Mouse (Mus musculus) lung, embryonic 14.5 days (tissue): ENCODE results near the gene Sacs. TPM values are rescaled to one million over a fixed set of nuclear protein-coding genes. Genes with fewer than 3 reads are reported as not detected.

Experiments used
- ATAC-seq: fragments of 200-750 bp; cut with Nextera tagmentation; 2 replicates; pipeline ENCODE4 v1.8.0; 2017; ENCODE audit warnings: mild to moderate bottlenecking, moderate TSS enrichment, moderate library complexity; ENCODE audit not compliant: insufficient read depth
- DNase-seq: peaks from one replicate; pipeline ENCODE4 v3.0.0-alpha.2; 2015
- H3K27ac ChIP-seq: fragments of 300-500 bp; sonication (generic); 2 replicates; pipeline ENCODE4 v1.5.1; 2014; ENCODE audit warnings: low read depth, mild to moderate bottlenecking, moderate library complexity
- H3K27me3 ChIP-seq: fragments of 300-500 bp; sonication (generic); 2 replicates; pipeline ENCODE4 v1.6.1; 2014; ENCODE audit warnings: low read length, control low read depth; ENCODE audit not compliant: insufficient read depth
- H3K36me3 ChIP-seq: fragments of 300-500 bp; sonication (generic); 2 replicates; pipeline ENCODE4 v1.6.1; 2014; ENCODE audit warnings: control low read depth; ENCODE audit not compliant: insufficient read depth
- H3K4me1 ChIP-seq: fragments of 300-500 bp; sonication (generic); 2 replicates; pipeline ENCODE4 v1.6.1; 2014; ENCODE audit warnings: antibody characterized with exemption, control low read depth; ENCODE audit not compliant: insufficient read depth
- H3K4me2 ChIP-seq: fragments of 300-500 bp; sonication (generic); 2 replicates; pipeline ENCODE4 v1.6.1; 2014; ENCODE audit warnings: mild to moderate bottlenecking
- H3K4me3 ChIP-seq: fragments of 300-500 bp; sonication (generic); 2 replicates; pipeline ENCODE4 v1.5.1; 2014; ENCODE audit warnings: low read depth, low read length
- H3K9ac ChIP-seq: fragments of 300-500 bp; sonication (generic); 2 replicates; pipeline ENCODE4 v1.6.1; 2014
- H3K9me3 ChIP-seq: fragments of 300-500 bp; sonication (generic); 2 replicates; pipeline ENCODE4 v1.6.1; 2016; ENCODE audit warnings: low read depth, low read length, control low read depth
- CTCF ChIP-seq: IDR thresholded peaks from 2 replicates; pipeline ENCODE4 v1.5.1; 2016; ENCODE audit warnings: antibody characterized with exemption, low read depth
- WGBS: fragments of 180-500 bp; shearing (Covaris S2); extraction: QIAGEN DNeasy Blood & Tissue Kit; methylation state at CpG from one replicate; pipeline ENCODE4 v1.1.7; 2014; 5-methylcytosine and 5-hydroxymethylcytosine counted together
- polyA plus RNA-seq: library from polyadenylated mRNA; unstranded; fragments of >200 nt; fragmentation: Nextera tagmentation; extraction: Ambion mirVana; gene quantifications from 2 replicates; pipeline ENCODE4 v1.2.1, GENCODE M21; 2014

Gene Sacs
- polyA plus RNA-seq, 1 experiment from 2014 or later, result 3.6 TPM

GRCm38 (mm10) chr14:61173229-61173628, 35.0 kb downstream of the Sacs start:
- under 1% methylated on average over 37 of the region's 37 CpGs for WGBS
- ATAC-seq (peak; percentile 32), DNase-seq (peak; percentile 77)
- TF ChIP-seq CTCF, result peak; percentile 39; the same call in 1 of the 2 replicates
- H3K4me1 ChIP-seq, result peaks cover 3% of the 10 kb centered on the region; the same call in 1 of the 2 replicates
- H3K9me3 ChIP-seq, result no peaks in the 10 kb centered on the region
- peak overlapping the region; percentile 88 for H3K27ac ChIP-seq
- H3K27me3 ChIP-seq, result 0 out of 2 replicates have a peak, but pooled peaks cover 3% of the 10 kb centered on the region
- H3K4me2 ChIP-seq, result peak overlapping the region; percentile 79
- H3K4me3 ChIP-seq, result peak overlapping the region; percentile 79
- H3K36me3 ChIP-seq, result no peaks in the 10 kb centered on the region
- H3K9ac ChIP-seq, result peak overlapping the region; percentile 70

- no peak overlapping the region for H3K9ac ChIP-seq
- no peaks in the 10 kb centered on the region for H3K4me1 ChIP-seq
- H3K9me3 ChIP-seq, result no peaks in the 10 kb centered on the region
- peaks cover 23% of the 10 kb centered on the region; the same call in 1 of the 2 replicates for H3K36me3 ChIP-seq
- H3K4me3 ChIP-seq, result no peak overlapping the region
- peak; percentile 16 for DNase-seq
- no peak overlapping the region for H3K4me2 ChIP-seq
- WGBS, result 76% methylated on average over 7 of the region's 7 CpGs
- H3K27ac ChIP-seq, result no peak overlapping the region
- no peak for TF ChIP-seq CTCF
- ATAC-seq, result no peak
- no peaks in the 10 kb centered on the region for H3K27me3 ChIP-seq
Observed at GRCm38 (mm10) chr14:61191904-61192303, 53.6 kb downstream of the Sacs start.

- Histone ChIP-seq H3K9me3 (no peaks in the 10 kb centered on the region), H3K27me3 (no peaks in the 10 kb centered on the region), H3K27ac (no peak overlapping the region), H3K36me3 (peaks cover 23% of the 10 kb centered on the region; the same call in 1 of the 2 replicates), H3K4me3 (no peak overlapping the region), H3K9ac (no peak overlapping the region), H3K4me2 (no peak overlapping the region), H3K4me1 (no peaks in the 10 kb centered on the region)
- ATAC-seq (no peak), DNase-seq (no peak)
- TF ChIP-seq CTCF, result no peak
- WGBS, result 53% methylated on average over 10 of the region's 10 CpGs
Observed at GRCm38 (mm10) chr14:61192326-61192725, 54.1 kb downstream of the Sacs start.

- no peak overlapping the region for H3K9ac ChIP-seq
- no peaks in the 10 kb centered on the region for H3K4me1 ChIP-seq
- no peak overlapping the region for H3K4me3 ChIP-seq
- ATAC-seq (no peak), DNase-seq (no peak)
- no peak overlapping the region for H3K4me2 ChIP-seq
- no peak overlapping the region for H3K27ac ChIP-seq
- no peaks in the 10 kb centered on the region for H3K9me3 ChIP-seq
- H3K27me3 ChIP-seq, result no peaks in the 10 kb centered on the region
- peaks cover 25% of the 10 kb centered on the region; the same call in 1 of the 2 replicates for H3K36me3 ChIP-seq
- no peak for TF ChIP-seq CTCF
- 91% methylated on average over 4 of the region's 4 CpGs for WGBS
Observed at GRCm38 (mm10) chr14:61194416-61194815, 56.2 kb downstream of the Sacs start.

- Histone ChIP-seq H3K4me1 (no peaks in the 10 kb centered on the region), H3K4me3 (no peak overlapping the region), H3K9ac (no peak overlapping the region), H3K4me2 (no peak overlapping the region), H3K36me3 (no peaks in the 10 kb centered on the region; the same call in 1 of the 2 replicates), H3K27ac (no peak overlapping the region), H3K9me3 (no peaks in the 10 kb centered on the region), H3K27me3 (no peaks in the 10 kb centered on the region)
- TF ChIP-seq CTCF, result no peak
- ATAC-seq, result no peak
- WGBS, result 88% methylated on average over 5 of the region's 5 CpGs
- DNase-seq, result no peak
Observed at GRCm38 (mm10) chr14:61210111-61210510, 71.9 kb downstream of the Sacs start.

- Histone ChIP-seq H3K27ac (no peak overlapping the region), H3K27me3 (no peaks in the 10 kb centered on the region), H3K4me1 (no peaks in the 10 kb centered on the region), H3K36me3 (no peaks in the 10 kb centered on the region; the same call in 1 of the 2 replicates), H3K4me3 (no peak overlapping the region), H3K9ac (no peak overlapping the region), H3K9me3 (no peaks in the 10 kb centered on the region), H3K4me2 (no peak overlapping the region)
- DNase-seq (no peak), ATAC-seq (no peak)
- TF ChIP-seq CTCF, result no peak
- 78% methylated on average over 6 of the region's 6 CpGs for WGBS
Observed at GRCm38 (mm10) chr14:61211754-61212153, 73.5 kb downstream of the Sacs start.

- no peak overlapping the region for H3K9ac ChIP-seq
- H3K27ac ChIP-seq, result no peak overlapping the region
- no peak overlapping the region for H3K4me3 ChIP-seq
- WGBS, result 72% methylated on average over 5 of the region's 5 CpGs
- no peak for TF ChIP-seq CTCF
- no peaks in the 10 kb centered on the region for H3K36me3 ChIP-seq
- H3K9me3 ChIP-seq, result no peaks in the 10 kb centered on the region
- DNase-seq (no peak), ATAC-seq (no peak)
- H3K4me1 ChIP-seq, result no peaks in the 10 kb centered on the region
- H3K4me2 ChIP-seq, result no peak overlapping the region
- H3K27me3 ChIP-seq, result no peaks in the 10 kb centered on the region
Observed at GRCm38 (mm10) chr14:61221166-61221565, 82.9 kb downstream of the Sacs start.
